In genomic region chr19:6502543-6503319, GRCm38 (mm10) we compare ENCODE assay signal across 9 mouse cellular contexts. TPM values are rescaled to one million over a fixed set of nuclear protein-coding genes. Genes with fewer than 3 reads are reported as not detected.
DNase-seq lines count a peak whose midpoint lies in the region; ATAC-seq and TF ChIP-seq lines count a peak whose summit lies in the region.
"Had no signal": no experiment of that assay in that cellular context is flagged by ENCODE, and none has a peak within 500 bp of the region (broad histone marks: within the 10 kb centered on the region; RNA-seq: fewer than 3 reads in every experiment).

No protein-coding gene starts in this region.

- peak; percentile 25 for DNase-seq in CD4-positive, CD25-positive, alpha-beta regulatory T cell, adult 2 months (ENCODE audit: low read depth, low spot score)
- DNase-seq in WW6 (ENCODE audit: low read depth, low spot score), result peak; percentile 65
- DNase-seq in hindbrain, embryonic 10.5 days (ENCODE audit: low spot score), result peak; percentile 76
- peak; percentile 52 to 71 for DNase-seq in layer of hippocampus, adult 8-10 months (ENCODE audit: low spot score in 2 of 2)
- peak; percentile 71 for DNase-seq in lung, postnatal 14 days

- H3K9me3 ChIP-seq in embryonic facial prominence, embryonic 13.5 days, result no peaks in the 10 kb centered on the region
- no peaks in the 10 kb centered on the region for H3K9me3 ChIP-seq in hindbrain, embryonic 10.5 days

- H3K4me3 ChIP-seq in embryonic facial prominence, embryonic 13.5 days, result peak overlapping the region; percentile 37
- H3K4me3 ChIP-seq in hindbrain, embryonic 10.5 days, result peak overlapping the region; percentile 64
- peak overlapping the region; percentile 29 for H3K4me3 ChIP-seq in small intestine, adult 2 months (ENCODE audit: low read depth, low read length)

- no peak for TF ChIP-seq POLR2A in small intestine, adult 2 months (IDR thresholded peaks at IDR 0.05; ENCODE audit: low read depth, low read length)

- no peaks in the 10 kb centered on the region for H3K36me3 ChIP-seq in embryonic facial prominence, embryonic 13.5 days
- H3K36me3 ChIP-seq in hindbrain, embryonic 10.5 days, result peaks cover 28% of the 10 kb centered on the region
- H3K36me3 ChIP-seq in small intestine, adult 2 months (ENCODE audit: control insufficient read depth, insufficient read depth, low read length), result no peaks in the 10 kb centered on the region

- peaks cover 33% of the 10 kb centered on the region for H3K4me1 ChIP-seq in embryonic facial prominence, embryonic 13.5 days
- H3K4me1 ChIP-seq in hindbrain, embryonic 10.5 days (replicated peaks), result peaks cover 81% of the 10 kb centered on the region
- H3K4me1 ChIP-seq in small intestine, adult 2 months (ENCODE audit: control insufficient read depth, insufficient read depth, insufficient read length, low read length), result peaks cover 8% of the 10 kb centered on the region

- H3K27me3 ChIP-seq in embryonic facial prominence, embryonic 13.5 days, result peaks cover 99% of the 10 kb centered on the region
- H3K27me3 ChIP-seq in hindbrain, embryonic 10.5 days (ENCODE audit: insufficient read depth, poor library complexity, severe bottlenecking), result peaks cover 93% of the 10 kb centered on the region
- H3K27me3 ChIP-seq in small intestine, adult 2 months (ENCODE audit: control insufficient read depth, insufficient read depth, low read length), result peaks cover 45% of the 10 kb centered on the region

- ATAC-seq in CD4-positive, CD25-positive, alpha-beta regulatory T cell, adult 4 months, result no peak
- no peak for ATAC-seq in embryonic facial prominence, embryonic 13.5 days (ENCODE audit: insufficient number of reproducible peaks, insufficient read depth, low FRiP score, low TSS enrichment, low read depth)

- no peak overlapping the region for H3K27ac ChIP-seq in embryonic facial prominence, embryonic 13.5 days
- H3K27ac ChIP-seq in hindbrain, embryonic 10.5 days, result peak overlapping the region; percentile 86
- no peak overlapping the region for H3K27ac ChIP-seq in small intestine, adult 2 months (ENCODE audit: insufficient read depth, low read depth, low read length)

- H3K4me2 ChIP-seq in embryonic facial prominence, embryonic 13.5 days, result peak overlapping the region; percentile 73

- 4% methylated on average over 20 of the region's 20 CpGs for WGBS in embryonic facial prominence, embryonic 13.5 days
- WGBS in hindbrain, embryonic 10.5 days, result 4% methylated on average over 20 of the region's 20 CpGs
- 3% methylated on average over 20 of the region's 20 CpGs for WGBS in small intestine, adult 2 months

- TF ChIP-seq CTCF in small intestine, adult 2 months (IDR thresholded peaks at IDR 0.05; ENCODE audit: extremely low read depth, insufficient read length, insufficient replicate concordance, low read depth, low read length), result no peak

- no peak overlapping the region for H3K9ac ChIP-seq in embryonic facial prominence, embryonic 13.5 days

RNA-seq across cellular contexts. Expression of gene Slc22a12, which starts 40.1 kb away (rescaled TPM):
- polyA plus RNA-seq in CD4-positive, CD25-positive, alpha-beta regulatory T cell, adult 4 months (2017; shearing (Covaris generic)), result not detected
- polyA plus RNA-seq in embryonic facial prominence, embryonic 13.5 days (2015; fragmentation: Nextera tagmentation; extraction: Ambion mirVana), result not detected in 2 replicates
- not detected in 2 replicates for polyA plus RNA-seq in hindbrain, embryonic 10.5 days (2016; fragmentation: Nextera tagmentation; extraction: Ambion mirVana)
- 1 to 10 TPM in 2 of 4 experiments, under 1 TPM in 2; 0.50 to 1.3 (median 0.96) TPM for total RNA-seq in layer of hippocampus, adult 8-10 months (2022)
- not detected in 2 replicates for polyA plus RNA-seq in small intestine, adult 2 months (2012; rRNA removed)
- total RNA-seq: gastrocnemius, postnatal 4 days had no signal

Comparison
In these comparisons a context has a peak if more than half of its experiments do, and no peak if none do; other contexts are left out.
1. DNase-seq: peak in every context shown above with its lines; median percentile 76 in hindbrain, embryonic 10.5 days; 71 in lung, postnatal 14 days; 65 in WW6; 62 in layer of hippocampus, adult 8-10 months; 25 in CD4-positive, CD25-positive, alpha-beta regulatory T cell, adult 2 months.